Mouse (Mus musculus) embryonic facial prominence, embryonic 15.5 days (tissue): ENCODE results near the gene Cbl. TPM values are rescaled to one million over a fixed set of nuclear protein-coding genes. Genes with fewer than 3 reads are reported as not detected.

Experiments
- ATAC-seq: fragments of 200-750 bp; cut with Nextera tagmentation; 2 replicates; pipeline ENCODE4 v1.8.0; 2017; ENCODE audit warnings: low read depth, moderate TSS enrichment; ENCODE audit not compliant: insufficient number of reproducible peaks, low FRiP score, low TSS enrichment
- H3K27ac ChIP-seq: fragments of 300-500 bp; sonication (generic); replicated peaks from 2 replicates; pipeline ENCODE4 v1.5.1; 2015; ENCODE audit warnings: mild to moderate bottlenecking, inconsistent platforms
- H3K27me3 ChIP-seq: fragments of 300-500 bp; sonication (generic); 2 replicates; pipeline ENCODE4 v1.6.1; 2015; ENCODE audit warnings: inconsistent platforms
- H3K36me3 ChIP-seq: fragments of 300-500 bp; sonication (generic); 2 replicates; pipeline ENCODE4 v1.6.1; 2015; ENCODE audit warnings: mild to moderate bottlenecking, inconsistent platforms
- H3K4me1 ChIP-seq: fragments of 300-500 bp; sonication (generic); 2 replicates; pipeline ENCODE4 v1.6.1; 2015; ENCODE audit warnings: inconsistent platforms
- H3K4me2 ChIP-seq: fragments of 300-500 bp; sonication (generic); replicated peaks from 2 replicates; pipeline ENCODE4 v1.6.1; 2015; ENCODE audit warnings: mild to moderate bottlenecking, inconsistent platforms
- H3K4me3 ChIP-seq: fragments of 300-500 bp; sonication (generic); replicated peaks from 2 replicates; pipeline ENCODE4 v1.5.1; 2015; ENCODE audit warnings: mild to moderate bottlenecking, inconsistent platforms
- H3K9ac ChIP-seq: fragments of 300-500 bp; sonication (generic); 2 replicates; pipeline ENCODE4 v1.6.1; 2015; ENCODE audit warnings: inconsistent platforms
- H3K9me3 ChIP-seq: fragments of 300-500 bp; sonication (generic); replicated peaks from 2 replicates; pipeline ENCODE4 v1.6.1; 2016; ENCODE audit warnings: inconsistent platforms
- WGBS: fragments of 180-500 bp; shearing (Covaris S2); methylation state at CpG from one replicate; pipeline ENCODE4 v1.1.7; 2015; 5-methylcytosine and 5-hydroxymethylcytosine counted together
- polyA plus RNA-seq: library from polyadenylated mRNA; unstranded; fragments of >200 nt; fragmentation: Nextera tagmentation; extraction: Ambion mirVana; gene quantifications from 2 replicates; pipeline ENCODE4 v1.2.1, GENCODE M21; 2015

Cbl gene
- polyA plus RNA-seq, 1 experiment from 2014 or later = 17.7 TPM

- Histone ChIP-seq H3K4me3 (no peak overlapping the region), H3K9me3 (0 out of 2 replicates have a peak, but pooled peaks cover 2% of the 10 kb centered on the region), H3K27ac (no peak overlapping the region), H3K9ac (no peak overlapping the region), H3K4me2 (no peak overlapping the region), H3K4me1 (no peaks in the 10 kb centered on the region), H3K27me3 (no peaks in the 10 kb centered on the region), H3K36me3 (0 out of 2 replicates have a peak, but pooled peaks cover 3% of the 10 kb centered on the region)
- 77% methylated on average over 2 of the region's 2 CpGs for WGBS
- no peak for ATAC-seq
Observed at GRCm38 (mm10) chr9:44207840-44208239, 26.0 kb downstream of the Cbl start.

GRCm38 (mm10) chr9:44200458-44200857 is 33.4 kb downstream of the Cbl start:
- WGBS = 78% methylated on average over 3 of the region's 3 CpGs
- ATAC-seq = no peak
- Histone ChIP-seq H3K27ac (0 out of 2 replicates have a peak overlapping the region, but pooled peaks have one; percentile 14), H3K9ac (no peak overlapping the region), H3K4me1 (no peaks in the 10 kb centered on the region), H3K36me3 (peaks cover 13% of the 10 kb centered on the region; the same call in 1 of the 2 replicates), H3K9me3 (0 out of 2 replicates have a peak, but pooled peaks cover 2% of the 10 kb centered on the region), H3K4me3 (no peak overlapping the region), H3K4me2 (no peak overlapping the region), H3K27me3 (no peaks in the 10 kb centered on the region)

- no peaks in the 10 kb centered on the region for H3K4me1 ChIP-seq
- H3K4me3 ChIP-seq = no peak overlapping the region
- ATAC-seq = no peak
- H3K36me3 ChIP-seq = peaks cover 13% of the 10 kb centered on the region; the same call in 1 of the 2 replicates
- H3K27ac ChIP-seq = 0 out of 2 replicates have a peak overlapping the region, but pooled peaks have one; percentile 31
- no peaks in the 10 kb centered on the region for H3K27me3 ChIP-seq
- no peak overlapping the region for H3K4me2 ChIP-seq
- H3K9me3 ChIP-seq = 0 out of 2 replicates have a peak, but pooled peaks cover 2% of the 10 kb centered on the region
- H3K9ac ChIP-seq = no peak overlapping the region
Observed at GRCm38 (mm10) chr9:44199580-44199979, 34.3 kb downstream of the Cbl start.

GRCm38 (mm10) chr9:44199166-44199565 is 34.7 kb downstream of the Cbl start:
- no peaks in the 10 kb centered on the region for H3K9me3 ChIP-seq
- H3K4me3 ChIP-seq = no peak overlapping the region
- H3K4me2 ChIP-seq = no peak overlapping the region
- ATAC-seq = no peak
- H3K36me3 ChIP-seq = peaks cover 13% of the 10 kb centered on the region; the same call in 1 of the 2 replicates
- no peaks in the 10 kb centered on the region for H3K4me1 ChIP-seq
- H3K27ac ChIP-seq = 0 out of 2 replicates have a peak overlapping the region, but pooled peaks have one; percentile 31
- no peaks in the 10 kb centered on the region for H3K27me3 ChIP-seq
- 71% methylated on average over 3 of the region's 3 CpGs for WGBS
- H3K9ac ChIP-seq = no peak overlapping the region

- Histone ChIP-seq H3K36me3 (peaks cover 13% of the 10 kb centered on the region; the same call in 1 of the 2 replicates), H3K4me2 (no peak overlapping the region), H3K4me3 (no peak overlapping the region), H3K27ac (no peak overlapping the region), H3K4me1 (no peaks in the 10 kb centered on the region), H3K27me3 (no peaks in the 10 kb centered on the region), H3K9me3 (no peaks in the 10 kb centered on the region), H3K9ac (no peak overlapping the region)
- 93% methylated on average over 4 of the region's 4 CpGs for WGBS
- no peak for ATAC-seq
Observed at GRCm38 (mm10) chr9:44196354-44196753, 37.5 kb downstream of the Cbl start.

- H3K36me3 ChIP-seq = peaks cover 7% of the 10 kb centered on the region; the same call in 1 of the 2 replicates
- H3K4me2 ChIP-seq = no peak overlapping the region
- H3K4me1 ChIP-seq = no peaks in the 10 kb centered on the region
- H3K9me3 ChIP-seq = no peaks in the 10 kb centered on the region
- H3K9ac ChIP-seq = no peak overlapping the region
- no peaks in the 10 kb centered on the region for H3K27me3 ChIP-seq
- ATAC-seq = no peak
- H3K27ac ChIP-seq = no peak overlapping the region
- 83% methylated on average over 1 of the region's 1 CpGs for WGBS
- no peak overlapping the region for H3K4me3 ChIP-seq
Observed at GRCm38 (mm10) chr9:44194000-44194399, 39.8 kb downstream of the Cbl start.

GRCm38 (mm10) chr9:44192794-44193193 is 41.1 kb downstream of the Cbl start:
- WGBS = 89% methylated on average over 5 of the region's 5 CpGs
- no peak for ATAC-seq
- no peaks in the 10 kb centered on the region for H3K9me3 ChIP-seq
- H3K4me1 ChIP-seq = peaks cover 9% of the 10 kb centered on the region; the same call in 1 of the 2 replicates
- H3K4me2 ChIP-seq = no peak overlapping the region
- peaks cover 5% of the 10 kb centered on the region; the same call in 1 of the 2 replicates for H3K36me3 ChIP-seq
- H3K9ac ChIP-seq = no peak overlapping the region
- no peaks in the 10 kb centered on the region for H3K27me3 ChIP-seq
- H3K27ac ChIP-seq = no peak overlapping the region
- H3K4me3 ChIP-seq = no peak overlapping the region

- Histone ChIP-seq H3K4me1 (peaks cover 9% of the 10 kb centered on the region; the same call in 1 of the 2 replicates), H3K4me2 (no peak overlapping the region), H3K27me3 (no peaks in the 10 kb centered on the region), H3K36me3 (no peaks in the 10 kb centered on the region; the same call in 1 of the 2 replicates), H3K9ac (no peak overlapping the region), H3K4me3 (no peak overlapping the region), H3K9me3 (no peaks in the 10 kb centered on the region), H3K27ac (no peak overlapping the region)
- WGBS = 90% methylated on average over 3 of the region's 3 CpGs
- no peak for ATAC-seq
Observed at GRCm38 (mm10) chr9:44192312-44192711, 41.5 kb downstream of the Cbl start.

GRCm38 (mm10) chr9:44191166-44191565 is 42.7 kb downstream of the Cbl start:
- 58% methylated on average over 3 of the region's 3 CpGs for WGBS
- no peak for ATAC-seq

GRCm38 (mm10) chr9:44188223-44188622 is 45.6 kb downstream of the Cbl start:
- Histone ChIP-seq H3K27ac (0 out of 2 replicates have a peak overlapping the region, but pooled peaks have one; percentile 4), H3K9ac (no peak overlapping the region), H3K36me3 (no peaks in the 10 kb centered on the region; the same call in 1 of the 2 replicates), H3K4me1 (peaks cover 9% of the 10 kb centered on the region; the same call in 1 of the 2 replicates), H3K4me2 (no peak overlapping the region), H3K9me3 (no peaks in the 10 kb centered on the region), H3K27me3 (no peaks in the 10 kb centered on the region), H3K4me3 (no peak overlapping the region)
- no peak for ATAC-seq
- 62% methylated on average over 12 of the region's 12 CpGs for WGBS

More at GRCm38 (mm10) chr9:44191166-44191565, 42.7 kb downstream of the Cbl start:
- Histone ChIP-seq H3K27ac (no peak overlapping the region), H3K4me3 (no peak overlapping the region), H3K4me2 (no peak overlapping the region), H3K9me3 (no peaks in the 10 kb centered on the region), H3K27me3 (no peaks in the 10 kb centered on the region), H3K9ac (no peak overlapping the region), H3K4me1 (peaks cover 9% of the 10 kb centered on the region; the same call in 1 of the 2 replicates), H3K36me3 (no peaks in the 10 kb centered on the region; the same call in 1 of the 2 replicates)

GRCm38 (mm10) chr9:44182260-44182659 is 51.6 kb downstream of the Cbl start:
- Histone ChIP-seq H3K9me3 (0 out of 2 replicates have a peak, but pooled peaks cover 4% of the 10 kb centered on the region), H3K9ac (no peak overlapping the region), H3K4me1 (no peaks in the 10 kb centered on the region), H3K27ac (no peak overlapping the region), H3K27me3 (no peaks in the 10 kb centered on the region), H3K4me3 (no peak overlapping the region), H3K4me2 (no peak overlapping the region), H3K36me3 (peaks cover 4% of the 10 kb centered on the region; the same call in 1 of the 2 replicates)
- 88% methylated on average over 3 of the region's 3 CpGs for WGBS
- ATAC-seq = no peak

- Histone ChIP-seq H3K9ac (no peak overlapping the region), H3K27me3 (no peaks in the 10 kb centered on the region), H3K4me3 (no peak overlapping the region), H3K27ac (no peak overlapping the region), H3K36me3 (peaks cover 4% of the 10 kb centered on the region; the same call in 1 of the 2 replicates), H3K4me1 (no peaks in the 10 kb centered on the region), H3K9me3 (0 out of 2 replicates have a peak, but pooled peaks cover 4% of the 10 kb centered on the region), H3K4me2 (no peak overlapping the region)
- no peak for ATAC-seq
- 81% methylated on average over 5 of the region's 5 CpGs for WGBS
Observed at GRCm38 (mm10) chr9:44181537-44181936, 52.3 kb downstream of the Cbl start.
